Mouse (Mus musculus) retina, embryonic 14.5 days (tissue): ENCODE measurements around the gene Canx.
A peak's percentile ranks its signal among the peaks of the same experiment; 100 is the strongest.
"Not testable (repeated sequence)": the region's sequence is repeated elsewhere in the genome, so short reads cannot be mapped to it uniquely, and the experiment has no call there.

Experiments
- DNase-seq: peaks from one replicate; pipeline ENCODE4 v3.0.0-alpha.2; 2015; ENCODE audit warnings: low spot score

Canx gene

DNA sequence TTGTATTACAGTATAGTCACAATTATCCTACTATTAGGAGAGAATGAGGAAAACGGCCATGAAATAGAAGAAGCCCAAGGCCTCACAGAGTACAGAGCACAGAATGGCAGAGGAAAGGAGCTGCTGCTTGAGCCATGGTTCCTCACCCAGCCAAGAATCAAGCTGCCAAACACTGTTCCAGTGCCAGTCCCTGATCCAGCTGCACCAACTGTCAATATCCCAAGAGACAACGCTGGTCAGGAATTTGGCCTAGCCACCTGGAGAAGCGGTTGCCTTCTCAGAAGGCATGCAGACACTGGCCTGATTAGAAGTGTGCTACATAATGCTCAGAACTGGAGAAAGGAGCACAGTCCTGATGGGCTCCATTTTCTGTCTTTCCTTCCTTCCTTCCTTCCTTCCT is 7.7 kb upstream of the Canx start:
- no peak for DNase-seq

DNA sequence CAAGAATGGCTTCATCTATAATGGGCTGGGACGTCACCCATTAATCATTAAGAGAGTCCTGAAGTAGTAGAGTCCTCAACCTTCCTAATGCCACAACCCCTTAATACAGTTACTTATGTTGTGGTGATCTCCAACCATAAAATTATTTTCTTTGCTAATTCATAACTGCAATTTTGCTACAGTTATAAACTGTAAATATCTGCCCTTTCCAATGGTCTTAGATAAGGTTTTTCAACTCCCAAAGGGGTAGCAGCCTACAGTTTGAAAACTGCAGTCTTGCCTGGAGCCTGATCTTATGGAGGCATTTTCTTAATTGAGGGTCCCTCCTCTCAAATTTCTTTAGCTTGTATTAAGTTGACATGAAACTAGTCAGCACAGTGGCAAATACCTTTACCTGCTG is 3.9 kb upstream of the Canx start:
- no peak for DNase-seq

DNA sequence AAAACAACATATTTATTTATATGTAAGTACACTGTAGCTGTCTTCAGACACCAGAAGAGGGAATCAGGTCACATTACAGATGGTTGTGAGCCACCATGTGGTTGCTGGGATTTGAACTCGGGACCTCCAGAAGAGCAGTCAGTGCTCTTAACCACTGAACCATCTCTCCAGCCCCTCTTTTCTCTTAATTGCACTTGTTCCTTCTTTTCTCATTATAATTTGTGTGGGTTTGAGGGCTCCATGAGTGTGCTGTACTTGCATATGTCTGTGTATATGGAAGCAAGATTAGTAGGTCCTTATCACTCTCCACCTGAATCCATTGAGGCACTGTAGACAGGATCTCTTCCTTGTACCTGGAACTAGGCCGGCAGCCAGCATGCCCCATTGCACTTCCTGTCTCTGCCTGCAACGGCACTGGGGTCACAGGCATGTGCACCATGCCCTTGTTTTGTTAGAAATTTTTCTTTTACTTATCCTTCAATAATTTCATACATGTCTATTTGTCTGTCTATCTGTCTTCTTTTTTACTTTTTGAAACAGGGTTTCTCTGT is 2.7 kb upstream of the Canx start:
- no peak for DNase-seq

DNA sequence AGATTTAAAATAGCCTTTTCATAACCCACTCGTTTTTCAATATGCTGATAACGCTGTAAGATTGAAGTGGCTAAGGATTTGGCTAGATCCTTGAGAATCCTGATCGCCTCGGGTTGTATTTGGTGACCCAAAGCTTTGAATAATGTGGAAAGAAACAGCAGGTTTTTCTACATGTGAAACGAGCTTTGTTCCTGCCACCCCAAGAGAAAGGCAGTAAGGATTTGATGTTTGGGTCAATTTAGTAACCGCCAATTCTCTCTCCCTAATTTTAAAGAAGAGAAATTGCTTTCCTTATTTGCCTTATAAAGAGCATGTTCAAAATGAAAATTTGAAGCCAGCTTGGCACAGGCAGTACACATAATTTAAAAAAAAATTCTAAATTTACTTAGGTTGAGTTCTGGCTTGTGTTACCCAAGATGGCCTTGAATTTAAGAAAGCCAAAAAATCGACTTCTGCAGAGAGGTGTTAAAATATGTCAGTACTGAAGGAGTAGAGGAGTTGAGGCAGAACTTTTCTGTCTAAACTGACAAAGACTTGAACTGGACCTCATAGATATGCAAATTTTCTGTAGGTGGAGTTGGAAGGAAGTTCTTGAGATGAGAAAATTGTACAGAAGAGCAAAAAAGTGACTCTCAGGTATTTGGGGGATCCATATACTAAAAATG is 961 bp upstream of the Canx start:
- DNase-seq, result peak; percentile 1

DNA sequence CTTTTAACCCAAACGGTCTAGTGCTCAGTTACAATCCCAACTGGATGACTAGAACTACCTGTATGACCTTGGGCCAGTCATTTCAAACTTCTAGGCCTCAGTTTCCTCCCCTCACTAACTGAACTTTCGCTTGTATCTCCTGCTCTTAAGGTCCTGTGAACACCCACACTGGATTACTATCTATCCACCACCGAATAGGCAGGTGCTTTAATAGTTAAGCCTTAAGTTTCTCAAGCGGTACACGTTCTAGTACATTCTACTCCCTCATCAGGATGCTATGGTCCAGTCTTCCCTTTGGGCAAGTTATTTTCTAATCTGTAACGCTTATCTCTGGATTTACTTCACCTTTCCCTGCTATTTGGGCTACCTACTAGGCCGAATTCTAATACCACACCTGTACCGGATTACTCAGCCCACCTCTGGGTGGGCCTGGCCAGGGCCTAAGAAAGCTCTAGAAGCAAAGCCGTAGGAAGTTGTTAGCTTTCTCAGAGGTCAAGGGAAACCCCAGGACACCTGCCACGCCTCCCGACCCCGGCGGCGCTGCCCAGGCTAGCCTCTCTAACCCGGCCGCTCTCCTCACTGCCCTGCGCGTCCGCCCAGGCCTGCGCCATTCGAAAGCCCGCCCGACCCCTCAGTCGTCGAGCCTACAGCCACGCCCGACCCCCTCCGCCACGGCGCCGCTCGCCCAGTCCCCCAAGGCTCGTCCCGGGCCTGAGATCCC is 562 bp downstream of the Canx start:
- DNase-seq, result no peak

DNA sequence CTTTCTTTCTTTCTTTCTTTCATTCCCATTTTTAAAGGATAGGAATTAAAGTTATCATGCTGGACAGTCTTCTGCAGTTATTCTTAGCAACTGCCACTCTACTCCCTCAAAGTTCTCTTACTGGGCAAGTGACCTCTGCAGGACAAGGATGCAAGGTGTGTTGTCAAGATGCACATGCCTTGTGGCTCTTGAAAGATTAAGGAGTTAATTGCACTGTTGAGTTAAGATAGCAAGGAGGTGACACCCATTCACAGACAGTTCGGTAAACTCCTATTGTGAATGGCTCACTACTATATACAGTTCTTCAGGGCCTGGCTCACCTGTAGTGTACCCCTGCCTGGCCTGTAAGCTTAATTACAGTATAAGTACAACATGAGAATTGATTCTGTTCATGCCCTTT is 1.6 kb downstream of the Canx start:
- peak; percentile 1 for DNase-seq

DNA sequence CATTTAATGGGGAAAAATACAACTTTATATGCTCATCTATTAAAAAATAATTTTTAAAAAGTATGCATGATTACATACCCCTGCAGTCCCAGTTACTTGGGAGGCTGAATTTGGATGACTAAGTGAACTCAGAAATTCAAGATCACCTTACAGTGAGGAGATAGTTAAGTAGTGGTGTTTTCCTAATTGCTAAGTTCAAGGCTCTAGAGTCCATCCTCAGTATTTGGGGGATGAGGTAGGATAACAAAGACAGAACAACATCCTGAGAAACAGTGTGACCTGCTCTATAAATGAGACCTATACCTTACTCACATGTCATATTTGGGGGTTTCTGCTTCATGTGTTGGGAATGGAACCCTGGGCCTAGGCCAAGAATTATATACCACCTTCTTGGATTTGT is 3.1 kb downstream of the Canx start:
- DNase-seq, result no peak

DNA sequence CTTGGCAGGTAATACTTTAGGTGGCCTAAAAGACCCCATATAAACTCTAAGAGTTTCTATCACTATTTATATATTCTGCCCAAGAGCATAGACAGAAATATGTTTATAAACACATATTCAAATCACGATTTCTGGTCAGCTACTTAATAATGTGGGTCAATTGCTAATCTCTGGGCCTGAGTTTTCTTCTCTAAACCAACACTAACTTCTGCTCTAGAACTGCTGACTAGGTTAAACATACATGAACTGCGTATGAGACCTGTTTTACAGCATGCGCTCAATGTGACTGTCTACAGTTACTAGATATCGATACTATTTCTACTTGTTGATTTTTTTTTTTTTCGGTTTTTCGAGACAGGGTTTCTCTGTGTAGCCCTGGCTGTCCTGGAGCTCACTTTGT is 4.2 kb downstream of the Canx start:
- DNase-seq, result no peak

DNA sequence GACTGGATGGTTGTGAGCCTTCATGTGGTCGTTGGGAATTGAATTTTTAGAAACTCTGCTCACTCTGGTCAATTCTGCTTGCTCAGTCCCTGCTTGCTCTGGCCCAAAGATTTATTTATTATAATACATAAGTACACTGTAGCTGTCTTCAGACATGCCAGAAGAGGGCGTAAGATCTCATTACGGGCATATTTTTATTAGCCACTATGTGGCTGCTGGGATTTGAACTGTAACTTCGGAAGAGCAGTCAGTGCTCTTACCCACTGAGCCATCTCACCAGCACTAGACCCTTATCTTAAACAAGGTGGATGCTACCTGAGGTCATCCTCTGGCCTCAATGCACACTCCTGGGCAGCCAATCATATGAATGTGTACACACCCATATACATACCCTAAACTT is 6.1 kb downstream of the Canx start:
- DNase-seq, result not testable (repeated sequence)

DNA sequence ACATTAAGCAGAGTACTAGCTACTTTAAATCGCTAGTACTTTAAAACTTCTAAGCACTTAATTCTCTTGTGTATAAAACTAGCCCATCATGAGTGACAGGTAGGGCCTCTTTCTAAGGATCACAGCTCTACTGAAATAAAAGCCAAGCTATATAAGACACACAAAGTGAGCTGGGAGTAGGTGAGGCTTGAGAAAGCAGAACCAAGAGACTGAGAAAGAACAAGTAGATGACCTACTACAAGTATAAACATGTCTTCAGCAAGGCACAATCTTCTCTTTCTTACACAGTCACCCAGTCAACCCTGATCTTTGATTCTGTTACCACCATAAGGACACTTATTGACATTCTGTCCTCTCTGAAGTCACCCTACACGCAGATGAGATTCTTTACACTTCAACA is 12.7 kb downstream of the Canx start:
- no peak for DNase-seq

DNA sequence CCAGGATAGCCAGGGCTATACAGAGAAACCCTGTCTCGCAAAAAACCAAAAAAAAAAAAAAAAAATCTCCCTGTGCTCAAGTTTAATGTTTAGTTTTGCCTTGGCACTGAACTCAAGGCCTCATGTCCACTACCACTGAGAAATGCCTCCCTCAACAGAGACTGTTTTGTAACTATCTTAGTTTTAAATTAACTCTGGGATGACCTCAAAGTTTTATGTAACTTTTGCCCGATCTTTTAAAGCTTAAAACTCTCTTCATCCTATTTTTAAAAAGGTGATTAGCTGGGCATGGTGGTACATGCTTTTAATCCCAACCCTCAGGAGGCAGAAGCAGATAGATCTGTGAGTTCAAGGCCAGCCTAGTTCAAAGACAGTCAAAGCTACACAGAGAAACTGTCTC is 22.1 kb downstream of the Canx start:
- no peak for DNase-seq

DNA sequence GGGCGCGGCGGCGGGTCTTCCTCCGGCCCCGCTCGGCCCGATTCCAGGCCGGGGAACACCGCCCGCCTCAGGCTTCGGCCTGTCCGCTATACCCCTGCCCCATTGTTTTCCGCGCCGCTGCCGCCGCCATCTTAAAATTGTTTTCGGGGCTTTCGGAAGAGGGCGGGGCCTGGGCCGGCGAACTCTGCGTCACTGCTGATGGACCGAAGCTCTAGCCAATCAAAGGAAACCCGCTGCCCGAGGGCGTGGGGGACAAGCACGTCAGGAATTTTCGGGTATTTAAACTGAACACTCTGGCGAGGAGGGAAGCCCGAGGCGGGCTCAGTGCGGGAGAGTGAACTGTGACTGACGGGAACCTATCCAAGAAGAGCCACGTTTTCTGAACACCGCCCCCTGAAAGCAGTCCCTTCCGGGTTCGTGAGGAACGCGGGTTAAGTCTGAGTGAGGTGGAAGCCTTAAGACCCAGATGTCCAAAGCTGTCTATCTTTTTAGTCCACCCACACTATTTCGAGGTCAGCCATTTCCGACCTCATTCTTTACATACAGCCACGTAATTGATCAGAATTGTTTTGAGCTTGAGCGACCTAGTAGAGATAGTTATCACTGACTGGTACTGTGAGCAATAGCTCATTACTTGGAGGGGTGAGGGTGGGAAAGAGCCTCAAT is 33.1 kb downstream of the Canx start, which contains the start of gene Maml1:
Maml1 (minus strand) TSS at position 122 of the 666 bp plus-strand sequence.
- DNase-seq, result peak; percentile 99

DNA sequence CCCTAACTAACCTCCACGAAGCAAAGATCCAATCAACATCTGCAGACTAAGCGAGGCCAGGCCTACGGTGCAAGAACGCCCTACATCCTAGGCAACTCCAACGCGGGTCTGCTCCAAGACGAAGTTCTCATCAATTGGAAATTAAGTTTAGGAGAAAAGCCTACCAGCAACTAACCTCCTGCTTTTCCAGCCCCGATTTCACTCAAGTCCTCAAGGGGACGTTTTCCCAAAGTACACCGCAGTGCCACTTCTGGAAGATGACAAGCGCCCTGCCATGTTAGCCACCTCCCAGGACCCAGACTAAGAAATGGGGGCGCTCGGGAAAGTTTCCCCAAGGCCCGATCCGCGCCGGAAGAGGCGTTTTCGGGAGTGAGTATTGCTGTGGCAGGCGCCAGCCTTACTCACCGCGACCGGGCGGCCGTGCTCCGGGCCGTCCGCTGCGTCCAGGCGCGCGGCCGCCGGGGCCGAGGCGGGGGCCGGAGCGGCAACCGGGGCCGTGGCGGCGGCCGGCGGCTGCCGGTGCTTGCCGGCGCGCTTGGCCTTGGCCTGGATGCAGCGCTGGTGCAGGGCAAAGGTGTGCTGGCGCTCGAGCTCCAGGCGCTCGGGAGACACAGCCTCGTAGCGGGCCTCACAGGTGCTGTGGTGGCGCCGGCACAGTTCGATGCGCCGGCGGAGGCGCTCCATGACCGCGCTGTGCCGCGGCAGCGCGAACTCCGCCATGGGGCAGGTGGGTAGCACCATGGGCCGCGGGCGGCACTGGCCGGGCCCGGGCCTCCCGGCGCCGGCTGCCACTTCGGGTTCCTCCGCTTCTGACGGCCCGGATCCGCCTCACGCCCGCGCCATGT is 33.9 kb downstream of the Canx start:
- DNase-seq, result peak; percentile 68

DNA sequence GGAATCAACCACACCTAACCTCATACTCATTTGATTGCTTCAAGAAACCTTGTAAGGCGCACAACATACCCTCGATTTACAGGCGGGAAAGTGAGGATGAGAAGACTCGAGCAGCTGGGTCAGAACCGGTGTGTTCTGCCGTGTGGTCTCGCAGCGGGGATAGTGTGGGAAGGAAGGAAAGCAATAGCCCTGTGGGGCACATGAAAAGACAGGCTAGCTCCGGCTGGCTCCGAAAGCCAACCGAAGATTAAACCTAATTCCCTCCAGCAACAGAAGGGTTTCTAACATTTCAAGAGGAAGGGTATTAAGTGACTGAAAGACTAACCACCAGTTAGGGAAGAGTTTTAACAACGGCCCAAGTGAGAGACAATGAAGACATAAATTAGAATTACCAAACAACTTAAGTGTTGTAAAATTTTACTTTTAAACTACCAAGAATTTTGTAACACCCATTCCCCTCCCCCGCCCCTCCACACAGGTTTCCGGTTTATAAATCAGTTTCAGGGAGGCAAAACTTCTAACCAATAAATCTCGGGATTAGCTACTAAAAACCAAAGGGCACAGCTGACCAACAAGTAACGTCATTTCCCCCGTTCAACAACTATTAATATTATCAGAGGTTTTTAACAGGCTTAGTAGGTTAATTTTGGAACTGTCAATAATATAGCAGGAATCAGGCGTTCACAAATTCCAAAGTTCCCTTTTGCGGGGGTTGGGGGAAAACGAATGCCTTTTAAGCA is 34.8 kb downstream of the Canx start:
- no peak for DNase-seq

DNA sequence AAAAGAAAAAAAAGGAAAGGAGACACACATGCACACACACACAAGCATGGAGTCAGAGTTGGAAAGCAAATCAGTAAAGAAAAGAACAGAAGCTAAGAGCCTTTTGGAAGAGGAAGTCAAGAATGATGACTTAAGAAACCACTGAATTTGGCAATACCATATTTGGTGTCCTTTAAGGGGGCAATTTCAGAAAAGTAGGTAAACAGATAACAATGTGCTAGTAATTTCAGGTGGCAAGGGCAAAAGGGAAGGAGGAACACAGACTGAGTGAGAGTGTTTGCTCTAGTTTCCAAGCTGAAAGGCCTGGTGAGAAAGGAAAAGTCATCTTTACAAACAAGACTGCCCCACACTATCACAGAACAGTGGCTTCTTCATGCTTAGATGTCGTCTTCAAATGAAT is 39.0 kb downstream of the Canx start:
- no peak for DNase-seq

DNA sequence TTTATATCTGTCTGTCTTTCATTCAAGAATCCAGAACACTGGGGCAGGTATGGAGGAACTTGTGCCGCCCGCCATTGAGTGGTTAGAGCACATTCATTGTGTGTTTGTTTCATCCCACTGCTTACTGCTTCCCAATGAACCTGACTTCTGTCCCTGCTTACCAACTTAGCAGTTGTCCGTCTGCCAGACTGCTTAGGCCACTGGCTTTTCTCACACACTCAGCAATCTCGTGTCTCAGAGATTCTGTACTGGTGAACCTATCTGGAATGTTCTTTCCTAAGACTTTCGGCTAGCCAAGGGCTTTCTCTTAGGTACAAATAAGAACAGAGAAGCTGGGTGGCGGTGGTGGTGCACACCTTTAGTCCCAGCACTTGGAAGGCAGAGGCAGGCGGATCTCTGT is 39.8 kb downstream of the Canx start:
- no peak for DNase-seq

DNA sequence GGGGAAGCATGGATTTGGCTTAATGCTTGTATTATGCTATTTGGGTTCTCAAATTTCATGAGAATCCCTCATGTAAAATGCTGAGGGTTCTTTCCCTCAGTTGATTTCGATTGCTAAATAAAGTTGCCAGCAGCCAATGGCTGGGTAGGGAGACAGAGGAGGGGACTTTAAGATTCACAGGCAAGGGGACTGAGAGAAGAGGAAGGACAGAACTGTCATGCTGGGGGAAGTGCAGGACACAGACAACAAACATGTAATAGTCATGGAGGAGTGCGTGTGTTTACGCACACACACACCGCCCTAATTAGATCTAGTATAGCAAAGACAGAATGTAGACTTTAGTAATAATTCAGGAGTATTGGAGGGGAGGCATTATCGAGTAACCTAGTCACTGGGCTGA is 40.2 kb downstream of the Canx start:
- DNase-seq, result no peak

DNA sequence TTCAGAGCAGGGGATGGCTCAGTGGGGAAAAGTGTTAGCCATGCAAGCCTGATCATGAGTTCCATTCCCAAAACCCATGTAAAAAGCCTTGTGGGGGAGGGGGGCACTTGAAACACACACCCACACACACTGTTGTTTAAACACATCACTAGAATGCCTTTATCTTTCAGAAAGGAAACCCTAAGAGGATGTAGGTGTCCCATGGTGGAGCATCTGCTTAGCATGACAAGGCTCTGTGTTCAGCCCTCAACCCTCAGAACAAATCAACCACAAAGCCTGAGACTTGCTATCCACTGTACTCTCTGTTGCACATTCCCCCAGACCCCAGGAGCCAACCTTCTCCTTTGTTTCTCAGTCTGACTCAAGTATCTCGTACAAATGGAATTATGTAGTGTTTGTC is 45.4 kb downstream of the Canx start:
- DNase-seq, result no peak

DNA sequence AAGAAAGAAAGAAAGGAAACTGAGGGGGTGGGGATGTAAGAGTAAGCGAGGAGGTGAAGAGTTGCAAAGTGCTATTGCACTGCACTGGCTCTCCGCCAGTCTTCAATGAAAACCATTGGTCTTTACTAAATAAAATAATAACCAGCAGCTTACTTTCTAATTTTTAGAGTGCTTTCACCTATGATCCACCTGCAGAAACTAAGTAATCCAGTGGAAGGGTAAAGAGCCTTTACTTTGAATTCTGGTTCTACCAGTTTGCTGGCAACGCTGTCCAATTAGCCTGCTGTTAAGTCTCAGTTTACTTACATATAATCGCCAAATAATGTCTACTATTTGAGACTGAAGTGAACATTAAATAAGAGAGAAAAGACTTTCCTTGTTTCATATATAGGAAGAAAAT is 46.5 kb downstream of the Canx start:
- no peak for DNase-seq

DNA sequence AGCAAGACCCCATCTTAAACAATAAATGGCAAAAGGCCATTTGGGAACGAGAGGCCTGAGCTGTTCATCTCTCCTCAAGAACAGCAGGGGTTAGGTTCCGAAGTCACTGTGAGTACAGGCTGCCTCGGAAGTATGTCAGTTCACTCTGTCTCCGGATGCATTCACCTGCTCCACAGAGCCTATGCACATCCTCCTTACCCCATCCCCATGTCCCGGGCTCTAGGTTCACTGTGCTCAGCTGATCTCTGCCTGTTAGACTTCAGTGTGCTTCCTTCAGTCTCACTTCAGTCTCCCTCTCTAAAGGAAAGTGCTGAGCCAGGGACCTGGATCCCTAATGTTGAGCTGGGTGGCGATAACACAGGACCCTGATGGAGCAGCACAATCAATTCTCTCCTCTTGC is 47.8 kb downstream of the Canx start:
- DNase-seq, result no peak

DNA sequence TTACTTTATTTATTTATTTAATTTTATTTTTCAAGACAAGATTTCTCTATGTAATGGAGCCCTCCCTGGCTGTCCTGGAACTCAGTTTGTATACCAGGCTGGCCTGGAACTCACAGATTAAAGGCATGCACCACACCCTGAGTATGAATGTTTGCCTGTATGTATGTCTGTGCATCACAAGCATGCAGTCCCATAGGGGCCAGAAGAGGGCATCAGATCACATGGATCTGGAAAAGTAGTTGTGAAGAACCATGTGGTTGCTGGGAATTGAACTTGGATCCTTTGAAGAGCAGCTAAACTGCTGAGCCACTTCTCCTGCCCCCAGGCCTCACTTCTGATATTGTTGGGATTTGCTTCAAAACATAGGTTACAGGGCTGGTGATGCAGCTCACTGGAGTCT is 48.4 kb downstream of the Canx start:
- no peak for DNase-seq
